Mouse (Mus musculus): ENCODE results near the gene R3hdml. TPM values are rescaled to one million over a fixed set of nuclear protein-coding genes. Genes with fewer than 3 reads are reported as not detected.

R3hdml gene
- polyA plus RNA-seq, 1 experiment from 2014 or later, result 0.39 TPM

DNA sequence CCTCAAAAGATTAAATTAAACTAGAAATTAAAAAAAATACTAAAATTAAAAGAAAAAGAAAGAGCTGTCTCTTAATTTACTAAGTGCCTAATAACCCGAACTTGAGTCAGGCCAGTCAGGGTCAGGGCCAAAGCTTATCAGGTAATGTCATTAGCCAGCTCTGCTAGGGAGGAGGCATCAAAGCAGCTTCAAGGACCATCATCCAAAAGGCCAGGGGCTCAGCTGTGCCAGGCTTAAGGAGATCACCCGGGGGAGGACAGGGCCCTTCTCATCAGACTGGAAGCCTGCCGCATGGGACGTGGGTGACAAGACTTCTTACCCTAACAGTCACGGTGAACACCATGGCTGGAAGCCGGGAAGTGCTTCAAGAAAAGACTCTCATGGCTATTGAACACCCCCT, 24.5 kb upstream of the R3hdml start:
- Histone ChIP-seq H3K4me2 (ENCODE audit: low read length) (no peak overlapping the region), H3K27me3 (ENCODE audit: control insufficient read depth, insufficient read depth, low read depth, low read length) (no peaks in the 10 kb centered on the region), H3K4me1 (ENCODE audit: control insufficient read depth, insufficient read depth, low read length) (peaks cover 9% of the 10 kb centered on the region), H3K4me3 (ENCODE audit: low read depth, low read length) (no peak overlapping the region), H3K36me3 (ENCODE audit: control insufficient read depth, insufficient read depth, low read length) (peaks cover 19% of the 10 kb centered on the region), H3K27ac (ENCODE audit: low read length) (no peak overlapping the region), H3K9ac (ENCODE audit: low read depth, low read length) (no peak overlapping the region), H3K9me3 (replicated peaks; ENCODE audit: control insufficient read depth, low read length, poor library complexity, severe bottlenecking) (no peaks in the 10 kb centered on the region)
- no peak for ATAC-seq
- WGBS, result 89% methylated on average over 6 of the region's 6 CpGs

DNA sequence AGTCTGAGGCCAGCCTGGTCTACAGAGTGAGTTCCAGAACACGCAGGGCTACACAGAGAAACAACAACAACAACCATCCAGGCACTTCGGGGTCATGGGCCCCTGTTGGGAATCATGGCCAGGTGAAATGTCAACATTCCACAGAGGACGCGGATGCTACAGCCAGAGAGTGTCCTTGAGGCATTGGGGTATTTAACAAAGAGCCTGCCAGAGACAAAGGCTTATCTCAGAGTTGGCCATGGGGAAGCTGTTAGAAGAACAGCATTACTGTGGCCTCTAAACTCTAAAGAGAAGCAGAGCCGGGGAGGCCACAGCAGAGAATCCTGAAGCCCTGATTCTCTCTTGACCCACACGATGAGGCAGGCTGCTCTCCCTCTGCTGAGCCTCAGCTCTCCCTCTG, 23.3 kb upstream of the R3hdml start:
- H3K9me3 ChIP-seq (replicated peaks; ENCODE audit: control insufficient read depth, low read length, poor library complexity, severe bottlenecking), result no peaks in the 10 kb centered on the region
- H3K36me3 ChIP-seq (ENCODE audit: control insufficient read depth, insufficient read depth, low read length), result peaks cover 19% of the 10 kb centered on the region
- H3K4me3 ChIP-seq (ENCODE audit: low read depth, low read length), result no peak overlapping the region
- H3K4me1 ChIP-seq (ENCODE audit: control insufficient read depth, insufficient read depth, low read length), result peaks cover 9% of the 10 kb centered on the region
- H3K4me2 ChIP-seq (ENCODE audit: low read length), result no peak overlapping the region
- 93% methylated on average over 6 of the region's 6 CpGs for WGBS
- H3K9ac ChIP-seq (ENCODE audit: low read depth, low read length), result no peak overlapping the region
- H3K27me3 ChIP-seq (ENCODE audit: control insufficient read depth, insufficient read depth, low read depth, low read length), result no peaks in the 10 kb centered on the region
- no peak overlapping the region for H3K27ac ChIP-seq (ENCODE audit: low read length)
- no peak for ATAC-seq

DNA sequence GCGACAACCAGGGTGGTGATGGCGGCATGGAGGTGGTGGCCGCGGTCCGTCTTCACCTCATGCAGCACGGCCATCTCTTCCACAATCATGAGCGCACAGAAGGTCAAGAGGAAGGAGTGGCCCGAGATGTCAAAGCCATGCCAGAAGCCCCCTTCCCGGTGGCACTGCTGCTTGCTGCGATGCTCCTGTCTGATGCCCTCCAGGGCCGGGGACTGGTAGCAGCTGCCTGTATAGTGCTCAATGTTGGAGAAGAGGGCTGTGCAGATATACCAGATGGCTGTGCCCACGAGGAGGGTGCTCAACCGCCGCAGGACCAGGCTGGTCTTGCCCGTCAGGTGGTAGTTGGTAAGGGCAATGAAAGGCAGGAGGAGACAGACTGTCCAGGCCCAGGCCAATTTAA, 22.4 kb upstream of the R3hdml start:
- no peak for ATAC-seq
- no peak overlapping the region for H3K4me3 ChIP-seq (ENCODE audit: low read depth, low read length)
- peaks cover 9% of the 10 kb centered on the region for H3K4me1 ChIP-seq (ENCODE audit: control insufficient read depth, insufficient read depth, low read length)
- no peak overlapping the region for H3K9ac ChIP-seq (ENCODE audit: low read depth, low read length)
- 98% methylated on average over 15 of the region's 15 CpGs for WGBS
- no peaks in the 10 kb centered on the region for H3K27me3 ChIP-seq (ENCODE audit: control insufficient read depth, insufficient read depth, low read depth, low read length)
- H3K27ac ChIP-seq (ENCODE audit: low read length), result no peak overlapping the region
- H3K36me3 ChIP-seq (ENCODE audit: control insufficient read depth, insufficient read depth, low read length), result peaks cover 19% of the 10 kb centered on the region
- no peak overlapping the region for H3K4me2 ChIP-seq (ENCODE audit: low read length)
- H3K9me3 ChIP-seq (replicated peaks; ENCODE audit: control insufficient read depth, low read length, poor library complexity, severe bottlenecking), result no peaks in the 10 kb centered on the region

DNA sequence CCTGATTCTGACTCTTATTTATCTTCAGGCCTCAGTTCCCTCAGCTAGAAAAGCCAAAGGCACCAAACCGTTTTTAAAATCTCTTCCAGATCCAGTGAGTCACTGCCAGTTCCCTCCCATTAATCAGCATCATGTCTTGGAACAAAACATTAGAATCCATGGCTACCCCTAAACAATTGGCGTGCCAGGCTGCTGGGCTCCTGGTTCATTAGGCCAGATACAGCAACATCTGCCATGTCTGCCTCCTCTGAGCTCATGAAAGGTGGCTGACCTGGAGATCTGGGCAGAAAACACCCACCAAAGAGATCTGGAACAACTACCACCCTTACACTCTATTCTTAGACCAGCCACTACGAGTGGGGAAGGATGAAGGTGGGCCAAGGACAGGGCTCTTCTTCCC, 21.0 kb upstream of the R3hdml start:
- no peaks in the 10 kb centered on the region for H3K9me3 ChIP-seq (replicated peaks; ENCODE audit: control insufficient read depth, low read length, poor library complexity, severe bottlenecking)
- peak overlapping the region; percentile 75; the same call in 1 of the 2 replicates for H3K4me3 ChIP-seq (ENCODE audit: low read depth, low read length)
- no peak overlapping the region for H3K9ac ChIP-seq (ENCODE audit: low read depth, low read length)
- peaks cover 19% of the 10 kb centered on the region for H3K36me3 ChIP-seq (ENCODE audit: control insufficient read depth, insufficient read depth, low read length)
- WGBS, result 78% methylated on average over 3 of the region's 3 CpGs
- H3K27me3 ChIP-seq (ENCODE audit: control insufficient read depth, insufficient read depth, low read depth, low read length), result no peaks in the 10 kb centered on the region
- no peak overlapping the region for H3K27ac ChIP-seq (ENCODE audit: low read length)
- peak overlapping the region; percentile 79 for H3K4me2 ChIP-seq (ENCODE audit: low read length)
- H3K4me1 ChIP-seq (ENCODE audit: control insufficient read depth, insufficient read depth, low read length), result peaks cover 9% of the 10 kb centered on the region
- ATAC-seq, result no peak

DNA sequence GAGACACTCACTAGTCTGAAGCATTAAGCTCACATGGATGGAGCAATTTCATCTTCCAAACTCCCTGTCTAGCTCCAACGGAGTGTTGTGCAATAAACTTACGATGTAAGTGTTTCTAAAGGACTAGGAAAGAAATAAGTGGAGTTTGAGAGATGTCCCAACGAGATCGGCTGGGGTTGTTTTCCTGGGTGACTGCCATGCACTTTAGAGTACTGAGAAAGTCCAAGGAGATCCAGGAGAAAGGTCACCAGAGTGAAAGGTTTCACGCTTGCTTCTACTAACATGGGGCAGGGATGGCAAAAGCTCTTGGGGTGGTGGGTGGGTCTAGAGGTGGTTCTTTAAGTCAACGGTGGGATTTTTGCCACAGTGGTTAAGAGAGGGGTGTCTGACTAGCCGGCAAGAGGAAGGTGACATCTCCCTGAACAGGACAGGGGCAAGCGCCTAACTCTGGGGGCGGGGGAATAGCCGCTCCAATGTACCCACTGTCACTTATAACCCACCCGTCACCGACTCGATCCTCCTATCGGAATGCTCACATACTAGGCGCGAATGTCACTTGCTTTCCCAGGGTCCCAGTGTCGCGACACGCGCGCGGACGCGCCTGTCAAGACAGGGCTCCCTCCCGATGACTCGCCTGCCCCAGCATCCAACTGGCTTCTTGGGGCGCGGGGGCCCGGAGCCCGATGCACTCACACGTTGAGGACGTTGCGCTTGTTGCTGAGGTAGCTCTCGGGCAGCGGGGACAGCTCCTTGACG, 20.2 kb upstream of the R3hdml start:
- peak overlapping the region; percentile 89 for H3K9ac ChIP-seq (ENCODE audit: low read depth, low read length)
- peak; percentile 70 for ATAC-seq
- H3K4me3 ChIP-seq (ENCODE audit: low read depth, low read length), result peak overlapping the region; percentile 75
- peaks cover 15% of the 10 kb centered on the region for H3K36me3 ChIP-seq (ENCODE audit: control insufficient read depth, insufficient read depth, low read length)
- peaks cover 9% of the 10 kb centered on the region for H3K4me1 ChIP-seq (ENCODE audit: control insufficient read depth, insufficient read depth, low read length)
- 5% methylated on average over 36 of the region's 36 CpGs for WGBS
- no peaks in the 10 kb centered on the region for H3K27me3 ChIP-seq (ENCODE audit: control insufficient read depth, insufficient read depth, low read depth, low read length)
- peak overlapping the region; percentile 79 for H3K4me2 ChIP-seq (ENCODE audit: low read length)
- peak overlapping the region; percentile 75 for H3K27ac ChIP-seq (ENCODE audit: low read length)
- no peaks in the 10 kb centered on the region for H3K9me3 ChIP-seq (replicated peaks; ENCODE audit: control insufficient read depth, low read length, poor library complexity, severe bottlenecking)

DNA sequence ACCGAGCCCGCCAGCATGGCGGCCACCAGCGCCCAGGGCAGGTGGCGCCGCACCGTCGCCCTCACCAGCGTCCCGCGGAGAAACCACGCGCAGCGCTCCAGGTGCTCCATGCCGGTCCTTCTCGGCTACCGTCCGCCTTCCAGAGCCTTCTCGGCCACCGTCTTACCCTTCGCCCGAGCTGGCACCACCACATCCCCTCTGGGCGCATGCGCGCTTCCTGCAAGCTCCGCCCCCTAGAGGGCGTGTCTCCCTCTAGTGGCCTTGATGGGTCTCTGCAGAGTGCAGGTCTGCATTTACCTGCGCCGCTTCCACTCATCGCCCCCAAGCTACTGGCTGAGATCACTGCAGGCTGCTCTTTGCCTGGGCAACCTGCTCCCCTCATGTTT, 19.7 kb upstream of the R3hdml start, which contains the start of gene Fitm2:
Gene Fitm2 (minus strand): TSS at position 164 of the 386 bp plus-strand sequence.
- peak; percentile 95 for ATAC-seq
- peak within 1 kb of the TSS; percentile 75 for H3K27ac ChIP-seq (ENCODE audit: low read length)
- peaks cover 15% of the 10 kb centered on the region for H3K36me3 ChIP-seq (ENCODE audit: control insufficient read depth, insufficient read depth, low read length)
- no peaks in the 10 kb centered on the region for H3K27me3 ChIP-seq (ENCODE audit: control insufficient read depth, insufficient read depth, low read depth, low read length)
- H3K4me1 ChIP-seq (ENCODE audit: control insufficient read depth, insufficient read depth, low read length), result peaks cover 9% of the 10 kb centered on the region
- 0% methylated on average over 30 of the region's 30 CpGs for WGBS
- peak within 1 kb of the TSS; percentile 75 for H3K4me3 ChIP-seq (ENCODE audit: low read depth, low read length)
- H3K4me2 ChIP-seq (ENCODE audit: low read length), result peak within 1 kb of the TSS; percentile 79
- peak within 1 kb of the TSS; percentile 89 for H3K9ac ChIP-seq (ENCODE audit: low read depth, low read length)
- no peaks in the 10 kb centered on the region for H3K9me3 ChIP-seq (replicated peaks; ENCODE audit: control insufficient read depth, low read length, poor library complexity, severe bottlenecking)

DNA sequence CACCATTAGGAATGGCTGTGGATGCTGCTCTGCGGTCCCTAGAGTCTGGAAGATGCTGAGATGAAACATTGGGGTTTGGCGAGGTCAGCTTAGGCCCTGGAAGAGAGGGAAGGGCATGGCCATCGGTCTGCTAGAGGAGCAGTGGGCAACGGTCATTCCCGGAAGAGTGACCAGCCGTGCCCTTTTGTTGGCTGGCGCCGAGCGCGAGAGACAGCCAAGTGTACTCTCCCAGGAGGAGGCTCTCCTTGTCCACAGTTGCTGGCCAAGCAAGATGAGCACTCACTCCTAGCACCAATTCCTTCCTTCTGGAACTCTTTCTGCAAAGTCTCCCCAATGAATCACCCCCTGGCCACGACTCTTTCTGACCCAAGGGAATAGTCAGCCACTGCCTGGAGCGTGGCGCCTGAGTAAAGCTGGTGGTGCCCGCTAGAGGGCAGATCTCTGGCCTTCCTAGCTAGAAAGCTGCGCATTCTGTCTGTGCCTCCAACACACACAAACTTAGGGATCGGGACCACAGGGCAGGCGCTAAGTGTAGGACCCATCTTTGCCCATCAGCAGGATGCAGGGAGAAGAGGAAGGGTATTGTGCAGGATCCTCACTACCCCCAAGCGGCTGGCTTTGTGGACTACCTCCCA, 11.8 kb upstream of the R3hdml start:
- WGBS, result 50% methylated on average over 18 of the region's 18 CpGs
- no peak overlapping the region for H3K27ac ChIP-seq (ENCODE audit: low read length)
- peaks cover 5% of the 10 kb centered on the region for H3K27me3 ChIP-seq (ENCODE audit: control insufficient read depth, insufficient read depth, low read depth, low read length)
- no peak overlapping the region for H3K4me3 ChIP-seq (ENCODE audit: low read depth, low read length)
- H3K9ac ChIP-seq (ENCODE audit: low read depth, low read length), result no peak overlapping the region
- no peak overlapping the region for H3K4me2 ChIP-seq (ENCODE audit: low read length)
- no peaks in the 10 kb centered on the region for H3K4me1 ChIP-seq (ENCODE audit: control insufficient read depth, insufficient read depth, low read length)
- ATAC-seq, result no peak
- no peaks in the 10 kb centered on the region for H3K9me3 ChIP-seq (replicated peaks; ENCODE audit: control insufficient read depth, low read length, poor library complexity, severe bottlenecking)
- no peaks in the 10 kb centered on the region for H3K36me3 ChIP-seq (ENCODE audit: control insufficient read depth, insufficient read depth, low read length)

DNA sequence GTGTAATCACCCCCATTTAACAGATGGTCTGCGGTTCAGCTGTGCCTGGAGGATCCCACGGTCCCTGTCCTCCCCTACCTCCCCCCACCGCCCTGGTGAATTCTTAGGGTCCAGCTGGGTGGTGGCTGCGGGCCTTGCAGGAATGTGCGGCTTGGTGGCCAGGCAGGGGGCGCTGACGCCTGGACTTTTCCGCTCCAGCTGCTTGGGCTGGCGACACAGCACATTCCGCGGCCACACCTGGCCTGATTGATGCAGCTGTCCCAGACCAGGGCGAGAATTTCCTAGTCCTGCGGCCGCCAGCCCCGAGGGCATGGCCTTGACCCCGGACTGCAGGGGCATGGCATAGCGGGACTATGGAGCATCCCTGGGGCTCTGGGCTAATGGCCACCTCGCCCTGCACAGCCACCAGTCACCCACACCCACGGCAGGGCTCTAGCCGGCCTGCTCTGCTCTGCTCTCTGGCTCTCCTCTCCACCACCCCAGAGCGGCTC, 10.5 kb upstream of the R3hdml start:
- Histone ChIP-seq H3K9ac (ENCODE audit: low read depth, low read length) (peak overlapping the region; percentile 42), H3K4me2 (ENCODE audit: low read length) (peak overlapping the region; percentile 52), H3K4me3 (ENCODE audit: low read depth, low read length) (peak overlapping the region; percentile 23), H3K9me3 (replicated peaks; ENCODE audit: control insufficient read depth, low read length, poor library complexity, severe bottlenecking) (no peaks in the 10 kb centered on the region), H3K27me3 (ENCODE audit: control insufficient read depth, insufficient read depth, low read depth, low read length) (peaks cover 5% of the 10 kb centered on the region), H3K4me1 (ENCODE audit: control insufficient read depth, insufficient read depth, low read length) (no peaks in the 10 kb centered on the region), H3K27ac (ENCODE audit: low read length) (no peak overlapping the region), H3K36me3 (ENCODE audit: control insufficient read depth, insufficient read depth, low read length) (no peaks in the 10 kb centered on the region)
- WGBS, result 3% methylated on average over 21 of the region's 21 CpGs
- ATAC-seq, result no peak

DNA sequence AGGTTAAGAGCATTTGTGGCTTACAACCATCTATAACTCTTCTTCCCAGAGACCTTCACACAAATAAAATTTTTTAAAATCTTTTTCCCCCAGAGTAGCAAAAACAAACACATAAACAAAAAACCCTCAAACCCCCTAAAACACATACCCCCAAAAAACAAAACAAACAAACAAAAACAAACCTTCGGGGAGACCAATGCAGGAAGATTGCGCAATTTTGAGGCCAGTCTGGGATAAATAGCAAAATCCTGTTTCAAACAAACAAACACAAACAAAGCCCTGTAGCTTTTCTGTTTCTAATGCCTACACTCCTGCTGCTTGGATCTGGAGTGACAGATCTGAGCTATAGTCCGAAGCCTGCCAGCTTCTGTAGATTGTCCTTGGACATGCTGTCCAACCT, 4.8 kb upstream of the R3hdml start:
- 91% methylated on average over 3 of the region's 3 CpGs for WGBS
- Histone ChIP-seq H3K9me3 (replicated peaks; ENCODE audit: control insufficient read depth, low read length, poor library complexity, severe bottlenecking) (no peaks in the 10 kb centered on the region), H3K27ac (ENCODE audit: low read length) (no peak overlapping the region), H3K4me2 (ENCODE audit: low read length) (no peak overlapping the region), H3K4me3 (ENCODE audit: low read depth, low read length) (no peak overlapping the region), H3K9ac (ENCODE audit: low read depth, low read length) (no peak overlapping the region), H3K27me3 (ENCODE audit: control insufficient read depth, insufficient read depth, low read depth, low read length) (no peaks in the 10 kb centered on the region), H3K36me3 (ENCODE audit: control insufficient read depth, insufficient read depth, low read length) (no peaks in the 10 kb centered on the region), H3K4me1 (ENCODE audit: control insufficient read depth, insufficient read depth, low read length) (no peaks in the 10 kb centered on the region)
- ATAC-seq, result no peak
